Mouse (Mus musculus): ENCODE measurements around the gene Gbp9. TPM values are rescaled to one million over a fixed set of nuclear protein-coding genes. Genes with fewer than 3 reads are reported as not detected.
A peak's percentile ranks its signal among the peaks of the same experiment; 100 is the strongest.

Gbp9 gene
- polyA plus RNA-seq, 3 experiments from 2014 or later, result 66.1 to 118 (median 87.6) TPM

GRCm38 (mm10) chr5:105055279-105055678, 84.1 kb downstream of the Gbp9 start:
- no peak for ATAC-seq

GRCm38 (mm10) chr5:105053471-105054169, 85.7 kb downstream of the Gbp9 start:
- ATAC-seq, result peak; percentile 77

- ATAC-seq, result no peak
These were observed 107.0 kb downstream of the Gbp9 start for GRCm38 (mm10) chr5:105032362-105032761.

Other genes with a start within 250 kb of the Gbp9 start
- gene Abcg3, start 156.8 kb downstream of the Gbp9 start, polyA plus RNA-seq (2017; shearing (Covaris generic)), result 10 to 100 TPM; 13.3 to 30.7 (median 22.9) TPM
- 100 to 1,000 TPM in 1 of 3 experiments, 10 to 100 TPM in 2; 75.7 to 119 (median 99.7) TPM for gene Gbp8, start within 50 bp of the Gbp9 start, polyA plus RNA-seq (2017; shearing (Covaris generic))
- 100 to 1,000 TPM; 232 to 267 (median 237) TPM for gene Gbp4, start within 50 bp of the Gbp9 start, polyA plus RNA-seq (2017; shearing (Covaris generic))
- 10 to 100 TPM; 30.2 to 52.7 (median 50.1) TPM for gene Gbp10, start 100.0 kb upstream of the Gbp9 start, polyA plus RNA-seq (2017; shearing (Covaris generic))
- gene Gm43302, start 154.2 kb upstream of the Gbp9 start, polyA plus RNA-seq (2017; shearing (Covaris generic)), result 1 to 10 TPM; 1.2 to 8.5 (median 2.4) TPM
- gene Gbp6, start 154.2 kb upstream of the Gbp9 start, polyA plus RNA-seq (2017; shearing (Covaris generic)), result 100 to 1,000 TPM; 143 to 156 (median 147) TPM

Measured in inflammation-experienced regulatory T-cells, adult 6 months (primary cell).